Mouse (Mus musculus) forebrain, embryonic 14.5 days (tissue): ENCODE measurements around the gene Hmgcs1. TPM values are rescaled to one million over a fixed set of nuclear protein-coding genes. Genes with fewer than 3 reads are reported as not detected.
A peak's percentile ranks its signal among the peaks of the same experiment; 100 is the strongest.
"Not testable (repeated sequence)": the region's sequence is repeated elsewhere in the genome, so short reads cannot be mapped to it uniquely, and the experiment has no call there.

Source experiments
- ATAC-seq: fragments of 200-750 bp; cut with Nextera tagmentation; 2 replicates; pipeline ENCODE4 v1.8.0; 2017; ENCODE audit warnings: mild to moderate bottlenecking, moderate library complexity
- DNase-seq: peaks from one replicate; pipeline ENCODE4 v3.0.0-alpha.2; 2015; ENCODE audit warnings: low spot score
- H3K27ac ChIP-seq: fragments of 300-500 bp; sonication (generic); 2 replicates; pipeline ENCODE4 v1.5.1; 2014; ENCODE audit warnings: low read depth, mild to moderate bottlenecking, control low read depth, low read length, moderate library complexity
- H3K27me3 ChIP-seq: fragments of 300-500 bp; sonication (generic); replicated peaks from 2 replicates; pipeline ENCODE4 v1.6.1; 2014; ENCODE audit warnings: low read length, control low read depth, mixed read lengths; ENCODE audit not compliant: control insufficient read depth, insufficient read depth
- H3K36me3 ChIP-seq: fragments of 300-500 bp; sonication (generic); 2 replicates; pipeline ENCODE4 v1.6.1; 2014; ENCODE audit warnings: low read length, control low read depth; ENCODE audit not compliant: control insufficient read depth, insufficient read depth
- H3K4me1 ChIP-seq: fragments of 300-500 bp; sonication (generic); 2 replicates; pipeline ENCODE4 v1.6.1; 2014; ENCODE audit warnings: antibody characterized with exemption, low read length, control low read depth; ENCODE audit not compliant: control insufficient read depth, insufficient read depth
- H3K4me2 ChIP-seq: fragments of 300-500 bp; sonication (generic); 2 replicates; pipeline ENCODE4 v1.6.1; 2014; ENCODE audit warnings: mild to moderate bottlenecking, control low read depth, low read length
- H3K4me3 ChIP-seq: fragments of 300-500 bp; sonication (generic); 2 replicates; pipeline ENCODE4 v1.5.1; 2014; ENCODE audit warnings: low read depth, low read length, control low read depth
- H3K9ac ChIP-seq: fragments of 300-500 bp; sonication (generic); 2 replicates; pipeline ENCODE4 v1.6.1; 2014; ENCODE audit warnings: mild to moderate bottlenecking, low read length, control low read depth, moderate library complexity
- H3K9me3 ChIP-seq: fragments of 300-500 bp; sonication (generic); replicated peaks from 2 replicates; pipeline ENCODE4 v1.6.1; 2016; ENCODE audit warnings: low read length, control low read depth, mixed read lengths; ENCODE audit not compliant: control insufficient read depth
- WGBS: fragments of 180-500 bp; shearing (Covaris S2); extraction: QIAGEN DNeasy Blood & Tissue Kit; methylation state at CpG from one replicate; pipeline ENCODE4 v1.1.7; 2014; 5-methylcytosine and 5-hydroxymethylcytosine counted together
- polyA plus RNA-seq: library from polyadenylated mRNA; unstranded; fragments of >200 nt; fragmentation: Nextera tagmentation; extraction: Ambion mirVana; gene quantifications from 2 replicates; pipeline ENCODE4 v1.2.1, GENCODE M21; 2014

The Hmgcs1 gene
- polyA plus RNA-seq, 1 experiment from 2014 or later, result 311 TPM

- H3K9ac ChIP-seq, result no peak overlapping the region
- H3K27ac ChIP-seq, result no peak overlapping the region
- ATAC-seq (no peak), DNase-seq (no peak)
- no peaks in the 10 kb centered on the region for H3K36me3 ChIP-seq
- H3K27me3 ChIP-seq, result no peaks in the 10 kb centered on the region
- no peak overlapping the region for H3K4me2 ChIP-seq
- 86% methylated on average over 2 of the region's 2 CpGs for WGBS
- H3K9me3 ChIP-seq, result no peaks in the 10 kb centered on the region
- H3K4me1 ChIP-seq, result no peaks in the 10 kb centered on the region
- H3K4me3 ChIP-seq, result no peak overlapping the region
These were observed 33.9 kb upstream of the Hmgcs1 start for GRCm38 (mm10) chr13:119656246-119656645.

GRCm38 (mm10) chr13:119656846-119657416 is 33.2 kb upstream of the Hmgcs1 start:
- 88% methylated on average over 6 of the region's 6 CpGs for whole genome bisulfite sequencing
- Histone ChIP-seq H3K27me3 (no peaks in the 10 kb centered on the region), H3K9ac (no peak overlapping the region), H3K36me3 (no peaks in the 10 kb centered on the region), H3K4me1 (no peaks in the 10 kb centered on the region), H3K4me2 (no peak overlapping the region), H3K4me3 (no peak overlapping the region), H3K9me3 (no peaks in the 10 kb centered on the region), H3K27ac (no peak overlapping the region)
- DNase-seq, result no peak
- no peak for ATAC-seq

- not testable (repeated sequence) for H3K4me1 ChIP-seq, DNase-seq, H3K9me3 ChIP-seq, H3K4me3 ChIP-seq, H3K9ac ChIP-seq, H3K27me3 ChIP-seq, H3K27ac ChIP-seq, H3K36me3 ChIP-seq, H3K4me2 ChIP-seq
- WGBS, result 72% methylated on average over 4 of the region's 9 CpGs
- ATAC-seq, result peak; percentile 60
These were observed 28.8 kb upstream of the Hmgcs1 start for GRCm38 (mm10) chr13:119661420-119661819.

- H3K9me3 ChIP-seq, result no peaks in the 10 kb centered on the region
- H3K4me2 ChIP-seq, result no peak overlapping the region
- no peak overlapping the region for H3K4me3 ChIP-seq
- no peaks in the 10 kb centered on the region for H3K27me3 ChIP-seq
- H3K9ac ChIP-seq, result no peak overlapping the region
- H3K36me3 ChIP-seq, result no peaks in the 10 kb centered on the region
- no peak overlapping the region for H3K27ac ChIP-seq
- WGBS, result 92% methylated on average over 8 of the region's 8 CpGs
- no peak for DNase-seq
- no peaks in the 10 kb centered on the region for H3K4me1 ChIP-seq
- ATAC-seq, result no peak
These were observed 11.4 kb upstream of the Hmgcs1 start for GRCm38 (mm10) chr13:119678794-119679193.

GRCm38 (mm10) chr13:119679721-119680120 is 10.5 kb upstream of the Hmgcs1 start:
- Histone ChIP-seq H3K36me3 (no peaks in the 10 kb centered on the region), H3K27me3 (no peaks in the 10 kb centered on the region), H3K4me2 (no peak overlapping the region), H3K27ac (no peak overlapping the region), H3K4me3 (no peak overlapping the region), H3K9me3 (no peaks in the 10 kb centered on the region), H3K9ac (no peak overlapping the region), H3K4me1 (no peaks in the 10 kb centered on the region)
- WGBS, result 86% methylated on average over 2 of the region's 2 CpGs
- DNase-seq (no peak), ATAC-seq (no peak)

- H3K27me3 ChIP-seq, result no peaks in the 10 kb centered on the region
- H3K27ac ChIP-seq, result no peak overlapping the region
- H3K9ac ChIP-seq, result no peak overlapping the region
- 76% methylated on average over 3 of the region's 3 CpGs for WGBS
- DNase-seq (no peak), ATAC-seq (no peak)
- no peak overlapping the region for H3K4me2 ChIP-seq
- no peaks in the 10 kb centered on the region for H3K36me3 ChIP-seq
- H3K4me1 ChIP-seq, result no peaks in the 10 kb centered on the region
- no peak overlapping the region for H3K4me3 ChIP-seq
- H3K9me3 ChIP-seq, result no peaks in the 10 kb centered on the region
These were observed 9.0 kb upstream of the Hmgcs1 start for GRCm38 (mm10) chr13:119681161-119681560.

GRCm38 (mm10) chr13:119684416-119685177 is 5.6 kb upstream of the Hmgcs1 start:
- Histone ChIP-seq H3K36me3 (no peaks in the 10 kb centered on the region), H3K4me2 (no peak overlapping the region), H3K27me3 (no peaks in the 10 kb centered on the region), H3K9me3 (no peaks in the 10 kb centered on the region), H3K4me1 (peaks cover 2% of the 10 kb centered on the region; the same call in 1 of the 2 replicates), H3K27ac (no peak overlapping the region), H3K4me3 (no peak overlapping the region), H3K9ac (no peak overlapping the region)
- WGBS, result 91% methylated on average over 11 of the region's 11 CpGs
- ATAC-seq, result no peak
- no peak for DNase-seq

GRCm38 (mm10) chr13:119689709-119690038 is 505 bp upstream of the Hmgcs1 start:
- no peaks in the 10 kb centered on the region for H3K27me3 ChIP-seq
- peaks cover 15% of the 10 kb centered on the region for H3K4me1 ChIP-seq
- 6% methylated on average over 5 of the region's 5 CpGs for WGBS
- H3K27ac ChIP-seq, result peak overlapping the region; percentile 75
- no peaks in the 10 kb centered on the region for H3K9me3 ChIP-seq
- H3K4me3 ChIP-seq, result peak overlapping the region; percentile 97
- H3K36me3 ChIP-seq, result no peaks in the 10 kb centered on the region
- H3K9ac ChIP-seq, result peak overlapping the region; percentile 32; the same call in 1 of the 2 replicates
- peak overlapping the region; percentile 47 for H3K4me2 ChIP-seq
- no peak for DNase-seq
- no peak for ATAC-seq

- Histone ChIP-seq H3K9me3 (no peaks in the 10 kb centered on the region), H3K4me2 (peak overlapping the region; percentile 79), H3K9ac (peak overlapping the region; percentile 96), H3K27ac (peak overlapping the region; percentile 98), H3K4me3 (peak overlapping the region; percentile 97), H3K27me3 (no peaks in the 10 kb centered on the region), H3K36me3 (peaks cover 3% of the 10 kb centered on the region; the same call in 1 of the 2 replicates), H3K4me1 (peaks cover 19% of the 10 kb centered on the region)
- WGBS, result 2% methylated on average over 7 of the region's 7 CpGs
- DNase-seq (peak; percentile 39), ATAC-seq (peak; percentile 23)
These were observed 869 bp downstream of the Hmgcs1 start for GRCm38 (mm10) chr13:119690876-119691620.
